Mouse (Mus musculus): ENCODE data around the gene Tmem246. TPM values are rescaled to one million over a fixed set of nuclear protein-coding genes. Genes with fewer than 3 reads are reported as not detected.

Gene Tmem246
- polyA plus RNA-seq, 2 experiments = 4.8 to 6.7 TPM

- TF ChIP-seq EP300 (IDR thresholded peaks at IDR 0.05; ENCODE audit: low read depth) (no peak), CTCF (IDR thresholded peaks at IDR 0.05; ENCODE audit: low read depth) (no peak)
- no peaks in the 10 kb centered on the region for H3K36me3 ChIP-seq (replicated peaks; ENCODE audit: control insufficient read depth, insufficient read depth, low read depth)
- H3K27ac ChIP-seq = no peak overlapping the region
- no peak overlapping the region for H3K4me2 ChIP-seq (ENCODE audit: low read depth)
- no peak overlapping the region for H3K4me3 ChIP-seq (ENCODE audit: insufficient read depth in 1 of 2, low read depth in 2 of 2, low read length in 2 of 2)
- peaks cover 0 to 6% of the 10 kb centered on the region in 2 experiments; a peak in 1 of 4 replicates for H3K4me1 ChIP-seq (replicated peaks; ENCODE audit: control insufficient read depth in 2 of 2, insufficient read depth in 2 of 2, low read length in 1 of 2)
- H3K27me3 ChIP-seq (ENCODE audit: control insufficient read depth, insufficient read depth, low read length) = no peaks in the 10 kb centered on the region
- peak; percentile 51 for ATAC-seq (ENCODE audit: insufficient read depth)
- no peak for DNase-seq (ENCODE audit: low read depth in 3 of 3, low spot score in 3 of 3)
- H3K9ac ChIP-seq (replicated peaks) = no peak overlapping the region
- no peaks in the 10 kb centered on the region for H3K9me3 ChIP-seq (ENCODE audit: control insufficient read depth, low read length)
- 56% methylated on average over 20 of the region's 20 CpGs for WGBS (ENCODE audit: insufficient replicate concordance)
Measured at GRCm38 (mm10) chr4:49559915-49560772, 37.5 kb downstream of the Tmem246 start.

GRCm38 (mm10) chr4:49558181-49558580 is 39.5 kb downstream of the Tmem246 start:
- Histone ChIP-seq H3K9ac (replicated peaks) (no peak overlapping the region), H3K27ac (no peak overlapping the region), H3K27me3 (ENCODE audit: control insufficient read depth, insufficient read depth, low read length) (no peaks in the 10 kb centered on the region), H3K4me2 (ENCODE audit: low read depth) (no peak overlapping the region), H3K9me3 (ENCODE audit: control insufficient read depth, low read length) (no peaks in the 10 kb centered on the region), H3K36me3 (replicated peaks; ENCODE audit: control insufficient read depth, insufficient read depth, low read depth) (no peaks in the 10 kb centered on the region), H3K4me1 (replicated peaks; ENCODE audit: control insufficient read depth in 2 of 2, insufficient read depth in 2 of 2, low read length in 1 of 2) (peaks cover 0 to 7% of the 10 kb centered on the region in 2 experiments; a peak in 1 of 4 replicates), H3K4me3 (ENCODE audit: insufficient read depth in 1 of 2, low read depth in 2 of 2, low read length in 2 of 2) (no peak overlapping the region)
- DNase-seq (ENCODE audit: low read depth in 3 of 3, low spot score in 3 of 3) (no peak), ATAC-seq (ENCODE audit: insufficient read depth) (peak; percentile 28; the same call in 1 of the 2 replicates)
- TF ChIP-seq EP300 (IDR thresholded peaks at IDR 0.05; ENCODE audit: low read depth) = no peak
- TF ChIP-seq CTCF (IDR thresholded peaks at IDR 0.05; ENCODE audit: low read depth) = no peak
- 18% methylated on average over 2 of the region's 2 CpGs for WGBS (ENCODE audit: insufficient replicate concordance)

GRCm38 (mm10) chr4:49557375-49557774 is 40.3 kb downstream of the Tmem246 start:
- no peak overlapping the region for H3K4me2 ChIP-seq (ENCODE audit: low read depth)
- peaks cover 0 to 7% of the 10 kb centered on the region in 2 experiments; a peak in 1 of 4 replicates for H3K4me1 ChIP-seq (replicated peaks; ENCODE audit: control insufficient read depth in 2 of 2, insufficient read depth in 2 of 2, low read length in 1 of 2)
- 93% methylated on average over 7 of the region's 7 CpGs for WGBS (ENCODE audit: insufficient replicate concordance)
- no peak for TF ChIP-seq EP300 (IDR thresholded peaks at IDR 0.05; ENCODE audit: low read depth)
- no peak for TF ChIP-seq CTCF (IDR thresholded peaks at IDR 0.05; ENCODE audit: low read depth)
- H3K9me3 ChIP-seq (ENCODE audit: control insufficient read depth, low read length) = no peaks in the 10 kb centered on the region
- H3K9ac ChIP-seq (replicated peaks) = no peak overlapping the region
- H3K27me3 ChIP-seq (ENCODE audit: control insufficient read depth, insufficient read depth, low read length) = no peaks in the 10 kb centered on the region
- no peak for DNase-seq (ENCODE audit: low read depth in 3 of 3, low spot score in 3 of 3)
- H3K36me3 ChIP-seq (replicated peaks; ENCODE audit: control insufficient read depth, insufficient read depth, low read depth) = no peaks in the 10 kb centered on the region
- H3K27ac ChIP-seq = no peak overlapping the region
- ATAC-seq (ENCODE audit: insufficient read depth) = no peak
- no peak overlapping the region for H3K4me3 ChIP-seq (ENCODE audit: insufficient read depth in 1 of 2, low read depth in 2 of 2, low read length in 2 of 2)

- Histone ChIP-seq H3K36me3 (replicated peaks; ENCODE audit: control insufficient read depth, insufficient read depth, low read depth) (no peaks in the 10 kb centered on the region), H3K9me3 (ENCODE audit: control insufficient read depth, low read length) (no peaks in the 10 kb centered on the region), H3K27me3 (ENCODE audit: control insufficient read depth, insufficient read depth, low read length) (no peaks in the 10 kb centered on the region), H3K4me1 (replicated peaks; ENCODE audit: control insufficient read depth in 2 of 2, insufficient read depth in 2 of 2, low read length in 1 of 2) (peaks cover 0 to 4% of the 10 kb centered on the region in 2 experiments; a peak in 1 of 4 replicates), H3K9ac (replicated peaks) (no peak overlapping the region), H3K27ac (no peak overlapping the region), H3K4me3 (ENCODE audit: insufficient read depth in 1 of 2, low read depth in 2 of 2, low read length in 2 of 2) (no peak overlapping the region), H3K4me2 (ENCODE audit: low read depth) (no peak overlapping the region)
- DNase-seq (ENCODE audit: low read depth in 3 of 3, low spot score in 3 of 3) (no peak), ATAC-seq (ENCODE audit: insufficient read depth) (0 out of 2 replicates have a peak, but pooled peaks have one; percentile 29)
- 58% methylated on average over 5 of the region's 5 CpGs for WGBS (ENCODE audit: insufficient replicate concordance)
- no peak for TF ChIP-seq EP300 (IDR thresholded peaks at IDR 0.05; ENCODE audit: low read depth)
- no peak for TF ChIP-seq CTCF (IDR thresholded peaks at IDR 0.05; ENCODE audit: low read depth)
Measured at GRCm38 (mm10) chr4:49553380-49553779, 44.3 kb downstream of the Tmem246 start.

GRCm38 (mm10) chr4:49549383-49549782 is 48.3 kb downstream of the Tmem246 start, which contains the start of gene Aldob:
TSS of gene Aldob (minus strand) at chr4:49549546.
- ATAC-seq (ENCODE audit: insufficient read depth) (peak; percentile 43), DNase-seq (ENCODE audit: low read depth in 3 of 3, low spot score in 3 of 3) (no peak)
- H3K9me3 ChIP-seq (ENCODE audit: control insufficient read depth, low read length) = no peaks in the 10 kb centered on the region
- peak within 1 kb of the TSS; percentile 49 for H3K4me2 ChIP-seq (ENCODE audit: low read depth)
- H3K4me3 ChIP-seq (ENCODE audit: insufficient read depth in 1 of 2, low read depth in 2 of 2, low read length in 2 of 2) = peak within 1 kb of the TSS; percentile 33 to 41
- TF ChIP-seq EP300 (IDR thresholded peaks at IDR 0.05; ENCODE audit: low read depth) (no peak), CTCF (IDR thresholded peaks at IDR 0.05; ENCODE audit: low read depth) (no peak)
- H3K27me3 ChIP-seq (ENCODE audit: control insufficient read depth, insufficient read depth, low read length) = no peaks in the 10 kb centered on the region
- no peaks in the 10 kb centered on the region for H3K36me3 ChIP-seq (replicated peaks; ENCODE audit: control insufficient read depth, insufficient read depth, low read depth)
- 17% methylated on average over 3 of the region's 3 CpGs for WGBS (ENCODE audit: insufficient replicate concordance)
- peak within 1 kb of the TSS; percentile 47 for H3K9ac ChIP-seq (replicated peaks)
- no peak within 1 kb of the TSS for H3K27ac ChIP-seq
- H3K4me1 ChIP-seq (replicated peaks; ENCODE audit: control insufficient read depth in 2 of 2, insufficient read depth in 2 of 2, low read length in 1 of 2) = 0 out of 4 replicates have a peak, but pooled peaks cover 0 to 2% of the 10 kb centered on the region in 2 experiments

Data from liver, embryonic 14.5 days (tissue).